Mouse (Mus musculus): ENCODE measurements around the gene Mettl3. TPM values are rescaled to one million over a fixed set of nuclear protein-coding genes. Genes with fewer than 3 reads are reported as not detected.
A peak's percentile ranks its signal among the peaks of the same experiment; 100 is the strongest.
"Not testable (repeated sequence)": the region's sequence is repeated elsewhere in the genome, so short reads cannot be mapped to it uniquely, and the experiment has no call there.

The Mettl3 gene
- total RNA-seq, 2 experiments from 2014 or later, result 26.4 to 49.8 TPM

DNA sequence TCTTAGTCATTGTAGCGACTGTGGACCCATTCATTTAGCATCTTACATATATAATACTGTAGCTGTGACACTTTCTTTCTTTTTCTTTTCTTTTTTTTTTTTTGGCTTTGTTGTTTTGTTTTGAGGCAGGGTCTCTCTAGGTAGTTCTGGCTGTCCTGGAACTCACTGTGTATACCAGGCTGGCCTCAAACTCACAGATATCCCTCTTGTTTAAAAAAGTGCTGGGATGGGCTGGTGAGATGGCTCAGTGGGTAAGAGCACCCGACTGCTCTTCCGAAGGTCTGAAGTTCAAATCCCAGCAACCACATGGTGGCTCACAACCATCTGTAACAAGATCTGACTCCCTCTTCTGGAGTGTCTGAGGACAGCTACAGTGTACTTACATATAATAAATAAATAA is 1.4 kb downstream of the Mettl3 start:
- intact Hi-C loops (cut with DNase I); DNase-seq (ENCODE audit: low spot score in 2 of 2): not testable (repeated sequence)

DNA sequence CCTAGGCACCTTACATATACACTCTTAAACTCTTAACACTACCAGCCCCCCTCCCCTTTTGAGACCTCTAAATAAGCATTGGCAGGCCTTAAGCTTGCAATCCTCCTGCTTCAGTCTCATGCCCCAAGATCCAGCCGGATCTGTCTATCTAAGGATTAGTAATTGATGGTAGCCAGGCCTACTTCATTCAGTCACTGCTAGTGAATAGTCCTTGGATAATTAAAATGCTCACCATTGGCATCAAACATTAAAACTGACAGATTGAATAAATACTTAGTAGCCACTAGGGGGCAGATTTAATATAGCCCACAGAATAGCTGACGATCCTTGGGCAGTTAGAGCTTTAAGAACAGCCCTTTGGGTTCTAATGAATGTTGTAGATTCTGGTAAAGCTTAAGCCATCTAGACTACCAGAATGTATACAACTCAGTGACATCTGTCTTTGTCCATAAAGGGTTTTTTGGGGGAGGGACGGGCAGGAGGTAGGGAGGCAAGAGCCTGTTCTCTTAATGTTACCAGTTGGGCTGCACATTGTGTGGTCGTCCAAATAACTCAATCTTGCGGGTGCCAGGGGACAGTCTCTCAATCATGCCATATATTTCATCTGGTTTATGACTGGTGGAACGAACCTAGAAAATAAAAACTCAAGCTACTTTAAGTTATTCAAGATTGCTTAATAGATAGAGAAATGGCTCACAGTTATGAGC is 9.2 kb downstream of the Mettl3 start:
- intact Hi-C loops (cut with DNase I), result loop anchor here (2.0 kb wide), 1 partner anchor 43 kb away; no protein-coding TSS in a partner anchor
- DNase-seq (ENCODE audit: low spot score in 2 of 2), result no peak

DNA sequence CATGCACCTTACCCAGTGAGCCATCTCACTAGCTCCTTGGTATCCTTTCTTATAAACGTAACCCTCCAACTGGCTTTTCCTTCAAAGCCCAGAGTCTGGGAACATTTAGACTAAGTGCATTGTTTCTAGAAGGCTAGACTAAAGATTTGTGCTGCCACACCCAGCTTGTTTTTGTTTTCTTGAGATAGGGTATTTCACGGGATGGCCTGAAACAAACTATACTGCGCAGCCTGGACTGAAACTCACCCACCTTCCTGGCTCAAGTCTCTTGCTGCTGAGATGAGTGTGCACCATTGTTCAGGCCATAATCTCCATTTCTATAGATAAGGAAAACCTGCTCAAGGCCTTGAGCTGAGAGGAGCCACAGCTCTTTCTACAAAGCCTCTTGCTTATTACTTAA is 20.7 kb downstream of the Mettl3 start:
- intact Hi-C loops (cut with DNase I), result no loop called here
- no peak for DNase-seq (ENCODE audit: low spot score in 2 of 2)

DNA sequence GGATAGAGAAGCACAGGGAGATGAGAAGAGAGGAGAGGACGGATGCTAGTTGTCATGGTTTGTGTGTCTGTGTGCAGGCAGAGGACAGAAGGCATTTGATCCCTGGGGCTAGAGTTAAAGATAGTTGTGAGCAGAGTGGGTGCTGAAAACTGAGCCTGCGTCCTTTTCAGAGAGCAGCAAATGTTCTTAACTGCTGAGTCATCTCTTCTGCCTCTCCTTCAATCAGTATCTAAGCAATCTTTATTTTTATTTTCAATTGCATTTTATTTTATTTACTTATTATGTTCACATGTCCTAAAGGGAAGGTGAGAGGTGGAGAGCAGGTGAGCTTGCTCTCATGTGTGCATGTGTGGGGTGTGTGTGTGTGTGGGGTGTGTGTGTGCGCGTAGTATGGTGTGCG is 21.3 kb downstream of the Mettl3 start:
- intact Hi-C loops (cut with DNase I), result no loop called here
- DNase-seq (ENCODE audit: low spot score in 2 of 2), result no peak

DNA sequence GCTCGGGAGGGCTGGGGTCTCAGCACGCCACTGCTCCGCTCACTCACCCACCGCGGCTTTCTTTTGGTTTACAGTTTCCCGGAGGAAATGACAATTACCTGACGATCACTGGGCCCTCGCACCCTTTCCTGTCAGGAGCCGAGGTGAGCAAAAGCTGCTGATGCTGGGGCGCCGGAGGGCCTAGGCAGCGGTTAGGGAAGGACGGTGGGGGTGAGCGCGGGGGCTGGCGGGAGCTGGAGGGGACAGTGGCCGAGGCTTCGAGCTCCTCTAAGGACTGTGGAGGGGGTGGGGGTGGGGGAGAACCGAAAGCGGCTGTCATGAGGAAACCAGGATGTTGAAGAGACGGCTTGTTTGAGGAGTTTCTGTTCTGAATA is 25.2 kb downstream of the Mettl3 start:
- no peak for DNase-seq (ENCODE audit: low spot score in 2 of 2)
- intact Hi-C loops (cut with DNase I), result loop anchor here (1.0 to 2.0 kb wide), 3 partner anchors 22 to 37 kb away; partner anchors contain the start of genes Chd8 and Mettl3

DNA sequence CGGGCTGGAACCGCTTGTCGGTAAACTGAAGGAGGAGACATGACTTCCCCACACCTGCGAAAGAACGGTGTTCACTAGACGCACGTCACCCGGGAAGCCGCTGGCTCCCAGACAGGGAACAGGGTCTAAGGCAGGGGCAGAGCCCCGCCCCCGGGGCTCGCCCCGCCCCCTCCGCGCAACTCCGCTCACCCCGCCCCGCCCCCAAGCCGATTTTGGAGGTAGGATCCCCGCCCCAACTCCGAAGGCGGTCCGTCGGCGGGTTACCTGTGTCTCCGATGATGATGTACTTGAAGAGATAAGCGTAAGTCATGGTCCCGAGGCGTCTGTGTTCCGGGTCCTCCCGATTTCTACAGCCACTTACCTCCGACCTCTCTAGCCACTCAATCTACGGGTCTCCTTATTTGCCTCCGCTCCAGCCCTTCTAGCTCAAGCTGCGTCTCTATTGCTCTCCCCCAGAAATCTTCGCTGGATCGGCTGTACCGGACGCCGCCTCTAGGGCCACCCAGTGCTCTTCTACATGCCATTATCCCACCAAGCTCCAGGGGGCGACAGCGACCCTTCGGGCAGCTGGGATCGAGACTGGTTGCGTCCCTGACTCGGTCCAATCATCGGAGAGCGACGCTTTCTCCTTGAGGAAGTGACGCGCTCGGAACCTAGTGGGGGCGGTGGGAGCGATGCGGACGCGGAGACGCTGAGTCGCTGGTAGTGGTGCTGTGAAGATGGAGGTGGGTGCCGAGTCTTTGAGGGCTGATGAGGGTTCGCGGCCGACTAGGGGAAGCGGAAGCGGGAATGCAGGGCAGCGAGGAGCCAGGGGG is 25.8 kb downstream of the Mettl3 start, which contains the start of the genes Tox4 and Rab2b:
Tox4 (plus strand) TSS at position 215 of the 815 bp plus-strand sequence.
Rab2b (minus strand) TSS at position 614 of the 815 bp plus-strand sequence.
- intact Hi-C loops (cut with DNase I), result loop anchor here (1.0 to 2.0 kb wide), 3 partner anchors 22 to 37 kb away; partner anchors contain the start of genes Chd8 and Mettl3

DNA sequence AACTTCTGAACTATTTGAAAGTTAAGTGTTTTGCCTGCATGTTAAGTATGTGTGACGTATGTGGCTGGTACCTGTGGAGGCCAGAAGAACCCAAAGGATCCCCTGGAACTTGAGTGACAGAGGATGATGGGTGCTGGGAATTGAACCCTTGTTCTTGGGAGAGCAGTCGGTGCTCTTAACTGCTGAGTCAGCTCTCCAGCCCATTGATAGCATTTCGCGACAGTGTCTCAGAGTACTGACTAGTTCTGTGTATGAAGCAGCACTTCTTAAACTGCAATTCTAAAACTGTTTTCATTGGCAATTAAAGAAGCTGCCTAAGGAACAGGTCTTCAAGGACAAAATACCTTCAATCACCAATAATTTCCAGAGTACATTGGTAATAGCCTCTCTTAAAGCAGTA is 27.7 kb downstream of the Mettl3 start:
- intact Hi-C loops (cut with DNase I), result no loop called here
- no peak for DNase-seq (ENCODE audit: low spot score in 2 of 2)

More for the DNA sequence above, 25.8 kb downstream of the Mettl3 start, which contains the start of the genes Tox4 and Rab2b:
- peak; percentile 99 to 100 for DNase-seq (ENCODE audit: low spot score in 2 of 2)

DNA sequence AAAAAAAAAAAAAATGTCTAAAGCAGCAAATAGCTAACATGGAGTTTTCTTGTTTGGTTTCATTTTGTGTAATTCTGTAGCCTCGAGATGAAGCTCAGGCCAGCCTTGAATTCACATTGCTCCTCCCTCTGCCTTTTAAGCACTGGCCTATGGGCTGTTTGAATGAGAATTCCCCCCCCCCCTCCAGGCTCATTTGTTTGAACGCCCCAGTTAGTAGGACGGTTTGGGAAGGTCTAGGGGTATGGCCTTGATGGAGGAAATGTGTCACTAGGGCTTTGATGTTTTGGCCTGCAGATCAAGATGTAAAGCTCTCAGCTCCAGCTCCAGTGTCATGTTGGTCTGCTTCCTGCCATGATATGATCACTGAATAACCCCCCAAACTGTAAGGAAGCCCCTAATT is 32.1 kb downstream of the Mettl3 start:
- no peak for DNase-seq (ENCODE audit: low spot score in 2 of 2)
- intact Hi-C loops (cut with DNase I), result no loop called here

DNA sequence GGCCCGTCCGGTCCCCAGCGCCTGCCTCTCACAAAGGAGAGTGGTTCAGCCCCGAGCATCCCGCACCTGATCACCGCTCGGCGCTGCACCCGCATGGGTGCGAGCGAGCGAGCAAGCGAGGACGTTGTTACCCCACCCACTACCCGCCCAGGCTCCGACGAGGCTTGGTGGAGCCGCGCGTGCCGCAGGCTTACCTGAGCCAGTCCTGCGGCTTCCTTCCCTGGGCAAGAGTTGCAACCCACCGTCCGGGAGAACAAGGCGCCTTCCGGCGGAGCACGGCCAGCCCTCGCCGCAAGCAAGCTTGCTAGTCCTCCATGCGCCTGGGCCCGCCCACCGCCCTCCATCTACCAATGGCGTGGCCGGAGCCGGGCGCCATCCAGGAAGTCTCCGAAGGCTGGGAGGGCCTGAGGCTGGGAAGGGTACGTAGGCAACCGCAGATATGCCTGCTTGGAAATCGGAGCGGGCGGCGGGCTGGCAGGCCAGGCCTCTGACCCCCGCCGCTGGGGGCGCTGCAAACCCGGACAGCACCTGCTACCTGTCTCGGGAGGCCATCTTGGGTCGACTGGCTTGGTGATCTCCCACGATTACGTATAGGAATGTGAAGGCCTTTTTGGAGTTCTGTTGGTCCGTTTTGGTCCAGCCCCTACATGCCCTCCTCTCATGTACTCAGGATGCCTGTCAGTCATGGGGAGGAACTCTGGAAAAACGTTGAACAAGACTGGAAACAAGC is 47.3 kb downstream of the Mettl3 start, which contains the start of gene Chd8:
Chd8 (minus strand) TSS at position 297 of the 730 bp plus-strand sequence.
- intact Hi-C loops (cut with DNase I), result loop anchor here (1.0 to 10.0 kb wide), 2 partner anchors 22 to 1163 kb away; partner anchors contain the start of genes Ang, Rab2b, Rnase4 and Tox4
- peak; percentile 97 to 99 for DNase-seq (ENCODE audit: low spot score in 2 of 2)

DNA sequence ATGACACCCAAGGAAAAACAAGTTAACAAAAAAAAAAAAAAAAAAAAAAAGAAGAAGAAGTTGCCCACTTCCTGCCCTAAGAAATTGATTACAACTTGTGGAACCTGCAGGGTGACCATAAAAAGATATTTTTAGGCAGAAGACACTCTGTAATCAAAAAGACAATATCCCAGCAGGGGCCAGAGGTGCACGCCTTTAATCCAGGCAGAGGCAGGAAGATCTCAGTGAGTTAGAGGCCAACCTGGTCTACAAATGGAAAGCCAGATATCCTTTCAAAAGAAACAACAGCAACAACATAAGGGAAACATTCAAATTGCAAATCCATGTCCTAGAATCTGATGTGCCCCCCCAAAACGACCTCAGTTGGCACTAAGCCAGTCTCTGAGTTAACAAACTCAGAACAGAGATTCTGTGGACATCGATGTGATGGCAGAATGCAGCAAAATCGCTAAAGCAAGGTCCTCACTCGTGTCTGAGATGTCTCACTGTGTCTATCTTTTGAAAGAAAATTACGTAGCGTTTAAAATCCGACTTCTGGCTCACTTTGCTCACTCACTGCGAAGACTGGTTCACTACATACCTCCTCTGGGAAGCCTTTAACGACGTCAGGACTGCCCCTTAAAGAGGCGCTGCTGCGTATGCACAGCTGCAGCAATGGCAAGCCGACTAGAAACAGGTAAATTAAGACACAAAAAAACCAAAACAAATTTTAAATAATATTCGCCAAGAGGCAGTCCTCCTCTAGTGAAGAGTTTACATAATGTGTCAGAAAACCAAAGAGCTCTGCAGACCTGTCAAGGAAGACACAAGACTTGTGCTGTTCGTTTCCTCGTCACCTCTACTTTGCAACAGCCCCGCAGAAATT is 48.4 kb downstream of the Mettl3 start:
- intact Hi-C loops (cut with DNase I), result loop anchor here (1.0 to 10.0 kb wide), 2 partner anchors 23 to 1162 kb away; partner anchors contain the start of genes Ang, Rab2b, Rnase4 and Tox4
- DNase-seq (ENCODE audit: low spot score in 2 of 2), result peak; percentile 17 to 25

DNA sequence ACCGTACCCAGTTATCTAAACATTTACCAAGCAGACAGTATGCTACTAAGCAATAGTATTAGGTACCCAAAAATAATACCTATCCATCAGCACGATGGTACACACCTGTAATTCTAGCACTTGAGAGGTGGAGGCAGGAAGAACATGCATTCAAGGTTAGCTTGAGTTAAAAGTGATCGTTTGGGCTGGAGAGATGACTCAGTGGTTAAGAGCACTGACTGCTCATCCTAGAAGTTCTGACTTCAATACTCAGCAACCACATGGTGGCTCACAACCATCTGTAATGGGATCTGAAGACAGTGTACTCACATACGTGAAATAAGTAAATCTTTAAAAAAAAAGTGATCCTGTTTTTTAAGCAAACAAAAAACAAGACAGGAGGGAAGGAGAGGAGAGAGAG is 58.8 kb downstream of the Mettl3 start:
- intact Hi-C loops (cut with DNase I), result no loop called here
- no peak for DNase-seq (ENCODE audit: low spot score in 2 of 2)

Other genes with a start within 250 kb of the Mettl3 start
- 100 to 1,000 TPM; 199 to 225 TPM for gene Hnrnpc, start 201.1 kb downstream of the Mettl3 start, total RNA-seq (2021)
- 1 to 10 TPM; 2.0 to 3.6 TPM for gene Rpgrip1, start 194.4 kb downstream of the Mettl3 start, total RNA-seq (2021)
- gene Supt16, start 107.7 kb downstream of the Mettl3 start, total RNA-seq (2021), result 10 to 100 TPM; 50.8 to 51.3 TPM
- gene Chd8, start 47.3 kb downstream of the Mettl3 start, total RNA-seq (2021), result 100 to 1,000 TPM in 1 of 2 experiments, 10 to 100 TPM in 1; 99.3 to 148 TPM
- gene Tox4, start 26.0 kb downstream of the Mettl3 start, total RNA-seq (2021), result 10 to 100 TPM; 58.6 to 68.3 TPM
- 10 to 100 TPM; 35.9 to 36.2 TPM for gene Rab2b, start 25.6 kb downstream of the Mettl3 start, total RNA-seq (2021)
- gene Sall2, start 23.6 kb upstream of the Mettl3 start, total RNA-seq (2021), result 10 to 100 TPM; 29.1 to 32.9 TPM
- not detected for gene Olfr1513, start 51.3 kb upstream of the Mettl3 start, total RNA-seq (2021)
- gene Olfr1512, start 74.0 kb upstream of the Mettl3 start, total RNA-seq (2021), result not detected
- gene Olfr1511, start 92.3 kb upstream of the Mettl3 start, total RNA-seq (2021), result not detected
- not detected for gene Olfr1510, start 109.2 kb upstream of the Mettl3 start, total RNA-seq (2021)
- gene Olfr1509, start 137.9 kb upstream of the Mettl3 start, total RNA-seq (2021), result not detected
- not detected for gene Olfr1508, start 162.4 kb upstream of the Mettl3 start, total RNA-seq (2021)
- not detected for gene Olfr1507, start 190.6 kb upstream of the Mettl3 start, total RNA-seq (2021)

Measured in left cerebral cortex, postnatal 36 days (tissue).